Comparison of ENCODE assay signal across 9 mouse cellular contexts in the genomic region with DNA sequence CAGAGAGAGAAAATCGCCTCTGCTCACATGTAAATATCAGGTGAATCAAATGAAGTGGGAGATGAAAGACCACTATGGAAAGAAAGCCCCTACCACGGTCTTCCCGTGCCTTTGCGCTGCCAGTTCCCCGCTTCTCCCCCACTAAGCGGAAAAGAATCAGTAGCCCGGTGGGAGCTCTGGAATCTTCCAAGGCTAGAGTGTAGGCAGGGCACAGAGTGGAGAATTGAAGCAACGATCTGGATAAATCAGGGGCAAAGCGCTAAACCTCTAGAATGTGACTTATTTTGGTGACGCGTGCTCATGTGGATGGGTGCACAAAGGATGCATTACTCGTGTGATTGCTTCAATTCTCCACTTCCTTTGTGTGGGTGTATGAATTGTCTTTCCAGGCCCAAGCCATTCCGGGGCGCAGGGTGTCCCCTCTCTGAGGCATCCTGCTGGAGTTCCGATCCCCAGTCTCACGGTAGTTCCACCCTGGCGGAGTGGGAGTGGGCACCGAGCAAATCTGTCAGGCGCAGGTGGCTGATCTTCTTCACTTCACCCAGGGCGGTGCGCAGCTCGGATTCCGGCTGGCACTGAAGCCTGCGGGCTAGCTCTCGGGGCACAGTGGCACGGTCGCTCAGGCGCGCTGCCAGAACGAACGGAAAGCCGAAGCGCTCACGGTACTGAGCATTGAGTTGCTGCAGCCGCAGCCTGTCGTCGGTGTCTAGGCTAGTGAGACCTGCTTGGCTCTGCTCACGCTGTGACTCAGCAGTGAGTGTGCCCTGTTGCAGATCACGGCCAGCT. TPM values are rescaled to one million over a fixed set of nuclear protein-coding genes. Genes with fewer than 3 reads are reported as not detected.
A peak's percentile ranks its signal among the peaks of the same experiment; 100 is the strongest.
DNase-seq lines count a peak whose midpoint lies in the region; ATAC-seq and TF ChIP-seq lines count a peak whose summit lies in the region.
"Had no signal": no experiment of that assay in that cellular context is flagged by ENCODE, and none has a peak within 500 bp of the region (broad histone marks: within the 10 kb centered on the region; RNA-seq: fewer than 3 reads in every experiment).

No protein-coding gene starts in this region.

- H3K4me1 ChIP-seq in forebrain, postnatal 0 days (ENCODE audit: insufficient read depth): no peaks in the 10 kb centered on the region
- peaks cover 12% of the 10 kb centered on the region for H3K4me1 ChIP-seq in forebrain, embryonic 10.5 days
- H3K4me1 ChIP-seq in thymus, adult 2 months (replicated peaks; ENCODE audit: control insufficient read depth, insufficient read depth, low read length): 0 out of 2 replicates have a peak, but pooled peaks cover 10% of the 10 kb centered on the region
- H3K4me1 ChIP-seq in intestine, postnatal 0 days (replicated peaks; ENCODE audit: control insufficient read depth, insufficient read depth, low read length): no peaks in the 10 kb centered on the region

- H3K27me3 ChIP-seq in forebrain, postnatal 0 days (ENCODE audit: insufficient read depth, low read length): peaks cover 92% of the 10 kb centered on the region
- peaks cover 100% of the 10 kb centered on the region for H3K27me3 ChIP-seq in forebrain, embryonic 10.5 days (ENCODE audit: poor library complexity, severe bottlenecking)
- peaks cover 41% of the 10 kb centered on the region for H3K27me3 ChIP-seq in thymus, adult 2 months (ENCODE audit: control insufficient read depth, insufficient read depth, low read length)
- peaks cover 17% of the 10 kb centered on the region; the same call in 1 of the 2 replicates for H3K27me3 ChIP-seq in intestine, postnatal 0 days (replicated peaks; ENCODE audit: control insufficient read depth, insufficient read depth, low read length)

- 0 out of 2 replicates have a peak overlapping the region, but pooled peaks have one; percentile 5 for H3K4me3 ChIP-seq in forebrain, postnatal 0 days (ENCODE audit: low read depth, low read length)
- H3K4me3 ChIP-seq in forebrain, embryonic 10.5 days: no peak overlapping the region
- no peak overlapping the region for H3K4me3 ChIP-seq in thymus, adult 2 months (ENCODE audit: control insufficient read depth, insufficient read depth, low read length)
- H3K4me3 ChIP-seq in intestine, postnatal 0 days (ENCODE audit: low read depth, low read length): peak overlapping the region; percentile 48

- H3K9ac ChIP-seq in forebrain, postnatal 0 days: no peak overlapping the region
- peak overlapping the region; percentile 68 for H3K9ac ChIP-seq in intestine, postnatal 0 days (ENCODE audit: low read depth, low read length)

- no peaks in the 10 kb centered on the region for H3K36me3 ChIP-seq in forebrain, postnatal 0 days (ENCODE audit: insufficient read depth)
- no peaks in the 10 kb centered on the region for H3K36me3 ChIP-seq in forebrain, embryonic 10.5 days (replicated peaks)
- no peaks in the 10 kb centered on the region for H3K36me3 ChIP-seq in thymus, adult 2 months (ENCODE audit: control insufficient read depth, insufficient read depth, low read length)
- no peaks in the 10 kb centered on the region for H3K36me3 ChIP-seq in intestine, postnatal 0 days (ENCODE audit: control insufficient read depth, insufficient read depth)

- TF ChIP-seq POLR2A in thymus, adult 2 months (IDR thresholded peaks at IDR 0.05; ENCODE audit: control insufficient read depth, extremely low read depth, insufficient read depth, low read length, poor library complexity): no peak

- H3K27ac ChIP-seq in forebrain, postnatal 0 days (ENCODE audit: low read depth, low read length): no peak overlapping the region
- no peak overlapping the region for H3K27ac ChIP-seq in forebrain, embryonic 10.5 days
- no peak overlapping the region for H3K27ac ChIP-seq in thymus, adult 2 months (ENCODE audit: control insufficient read depth, insufficient read depth, low read length)
- peak overlapping the region; percentile 89 for H3K27ac ChIP-seq in intestine, postnatal 0 days (ENCODE audit: low read depth, low read length)

- ATAC-seq in forebrain, postnatal 0 days: no peak
- peak; percentile 62 for ATAC-seq in intestine, postnatal 0 days
- no peak for ATAC-seq in erythroid progenitor cell, adult 5-6 weeks (replicated peaks; ENCODE audit: low FRiP score, poor library complexity, severe bottlenecking)

- under 1% methylated on average over 39 of the region's 39 CpGs for WGBS in forebrain, postnatal 0 days
- WGBS in forebrain, embryonic 10.5 days: under 1% methylated on average over 39 of the region's 39 CpGs
- WGBS in thymus, adult 2 months: 4% methylated on average over 39 of the region's 39 CpGs
- WGBS in intestine, postnatal 0 days: 1% methylated on average over 39 of the region's 39 CpGs

- H3K4me2 ChIP-seq in forebrain, postnatal 0 days (ENCODE audit: low read depth): no peak overlapping the region
- H3K4me2 ChIP-seq in intestine, postnatal 0 days (replicated peaks; ENCODE audit: low read depth): peak overlapping the region; percentile 59

- no peak for DNase-seq in forebrain, postnatal 0 days
- no peak for DNase-seq in forebrain, embryonic 10.5 days (ENCODE audit: extremely low spot score, low spot score)
- DNase-seq in thymus, postnatal 4 days: peak; percentile 53
- no peak for DNase-seq in thymus, adult 2 months
- DNase-seq in testis, postnatal 10 days (ENCODE audit: low spot score): no peak
- DNase-seq in T-cell, adult 2 months (ENCODE audit: low spot score): no peak

- H3K9me3 ChIP-seq in forebrain, postnatal 0 days (ENCODE audit: low read length): no peaks in the 10 kb centered on the region
- H3K9me3 ChIP-seq in forebrain, embryonic 10.5 days: no peaks in the 10 kb centered on the region
- H3K9me3 ChIP-seq in intestine, postnatal 0 days (ENCODE audit: control insufficient read depth): no peaks in the 10 kb centered on the region

- no peak for TF ChIP-seq CTCF in forebrain, postnatal 0 days (IDR thresholded peaks at IDR 0.05; ENCODE audit: low read depth)
- TF ChIP-seq CTCF in thymus, adult 2 months (IDR thresholded peaks at IDR 0.05; ENCODE audit: borderline replicate concordance, control insufficient read depth, extremely low read depth, insufficient read depth, low read length, poor library complexity): no peak
- TF ChIP-seq CTCF in intestine, postnatal 0 days (IDR thresholded peaks at IDR 0.05; ENCODE audit: low read depth): no peak

RNA-seq across cellular contexts. Expression of a gene that starts 7.4 kb away (rescaled TPM):
- total RNA-seq in forebrain, postnatal 0 days (2014; rRNA removed): not detected in 2 replicates
- polyA plus RNA-seq in forebrain, postnatal 0 days (2015; fragmentation: Nextera tagmentation; extraction: Ambion mirVana): not detected in 2 replicates
- not detected in 2 replicates for polyA plus RNA-seq in forebrain, embryonic 10.5 days (2016; fragmentation: Nextera tagmentation; extraction: Ambion mirVana)
- polyA plus RNA-seq in thymus, adult 2 months (2012; rRNA removed): 0.15 and 0.87 TPM in 2 replicates
- polyA plus RNA-seq in intestine, postnatal 0 days (2015; fragmentation: Nextera tagmentation; extraction: Ambion mirVana): 0.95 and 1.1 TPM in 2 replicates
- total RNA-seq in erythroid progenitor cell, adult 5-6 weeks (2015; ENCODE audit: low replicate concordance): not detected in 2 replicates
- total RNA-seq in erythroid progenitor cell, adult 5-6 weeks (2017; ENCODE audit: low replicate concordance): not detected in 2 replicates
- total RNA-seq: left cerebral cortex, postnatal 36 days had no signal

RNA-seq across cellular contexts. Expression of a gene that starts 7.8 kb away (rescaled TPM):
- not detected in 2 replicates for total RNA-seq in forebrain, postnatal 0 days (2014; rRNA removed)
- not detected in 2 replicates for polyA plus RNA-seq in forebrain, postnatal 0 days (2015; fragmentation: Nextera tagmentation; extraction: Ambion mirVana)
- polyA plus RNA-seq in forebrain, embryonic 10.5 days (2016; fragmentation: Nextera tagmentation; extraction: Ambion mirVana): not detected in 2 replicates
- 0.32 TPM in 2 replicates for polyA plus RNA-seq in thymus, adult 2 months (2012; rRNA removed)
- polyA plus RNA-seq in intestine, postnatal 0 days (2015; fragmentation: Nextera tagmentation; extraction: Ambion mirVana): 35.0 and 38.9 TPM in 2 replicates
- total RNA-seq in erythroid progenitor cell, adult 5-6 weeks (2015; ENCODE audit: low replicate concordance): not detected in 2 replicates
- total RNA-seq in erythroid progenitor cell, adult 5-6 weeks (2017; ENCODE audit: low replicate concordance): not detected in 2 replicates
- total RNA-seq: left cerebral cortex, postnatal 36 days had no signal

RNA-seq across cellular contexts. Expression of a gene that starts 45.1 kb away (rescaled TPM):
- not detected in 2 replicates for total RNA-seq in forebrain, postnatal 0 days (2014; rRNA removed)
- polyA plus RNA-seq in forebrain, postnatal 0 days (2015; fragmentation: Nextera tagmentation; extraction: Ambion mirVana): not detected in 2 replicates
- polyA plus RNA-seq in forebrain, embryonic 10.5 days (2016; fragmentation: Nextera tagmentation; extraction: Ambion mirVana): not detected in 2 replicates
- polyA plus RNA-seq in thymus, adult 2 months (2012; rRNA removed): 0.06 TPM in 1 of 2 replicates, not detected in the other
- polyA plus RNA-seq in intestine, postnatal 0 days (2015; fragmentation: Nextera tagmentation; extraction: Ambion mirVana): 6.7 and 9.2 TPM in 2 replicates
- total RNA-seq in erythroid progenitor cell, adult 5-6 weeks (2015; ENCODE audit: low replicate concordance): not detected in 2 replicates
- total RNA-seq in erythroid progenitor cell, adult 5-6 weeks (2017; ENCODE audit: low replicate concordance): not detected in 2 replicates
- total RNA-seq: left cerebral cortex, postnatal 36 days had no signal

Comparison
In these comparisons a context has a peak if more than half of its experiments do, and no peak if none do; other contexts are left out.
1. H3K4me3 ChIP-seq: peak in forebrain, postnatal 0 days (single experiment) and intestine, postnatal 0 days (single experiment); none in forebrain, embryonic 10.5 days (single experiment) and thymus, adult 2 months (single experiment).
2. RNA of a gene that starts 7.8 kb away (polyA plus RNA-seq): 35.0 to 38.9 TPM in intestine, postnatal 0 days; 0.32 TPM in thymus, adult 2 months, not detected in forebrain, postnatal 0 days and not detected in forebrain, embryonic 10.5 days; every median in the first group is over 10 times any median in the second.